Mouse (Mus musculus) kidney, postnatal 14 days (tissue): ENCODE measurements around the gene Mrgpra4.

Experiments used
- DNase-seq: peaks from one replicate; pipeline ENCODE4 v3.0.0; 2022; ENCODE audit warnings: mixed read lengths

Gene Mrgpra4

GRCm38 (mm10) chr7:47981995-47982394 lies at the start of gene Mrgpra4:
Mrgpra4 (minus strand) TSS chr7:47982095.
- no peak for DNase-seq

DNA sequence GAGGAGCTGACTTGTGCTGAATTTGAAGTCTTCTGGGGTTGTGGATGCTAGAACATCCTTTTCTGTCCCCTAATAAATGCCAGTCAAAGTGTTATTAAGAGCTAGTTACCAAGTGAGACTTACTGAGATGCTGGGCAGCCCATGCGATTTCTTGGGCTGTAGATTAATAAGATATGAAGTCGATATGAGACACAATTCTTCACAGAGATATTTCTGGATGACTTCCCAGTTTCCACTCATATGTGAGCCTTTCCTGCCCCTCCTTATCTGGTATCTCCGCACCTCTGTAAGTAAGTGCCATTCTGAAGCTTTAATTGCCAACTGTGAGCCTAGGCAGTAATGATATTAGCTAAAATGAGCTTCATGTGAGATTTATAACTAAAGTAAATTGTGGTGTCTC lies 45.6 kb upstream of the Mrgpra4 start, which contains the start of gene Mrgprx1:
Gene Mrgprx1 (minus strand): TSS at position 101 of the 400 bp plus-strand sequence.
- DNase-seq = no peak

- no peak for DNase-seq
These were observed 36.0 kb upstream of the Mrgpra4 start for GRCm38 (mm10) chr7:48017874-48018273.

GRCm38 (mm10) chr7:47995689-47996088 lies 13.8 kb upstream of the Mrgpra4 start:
- no peak for DNase-seq

GRCm38 (mm10) chr7:47986752-47987151 lies 4.9 kb upstream of the Mrgpra4 start:
- no peak for DNase-seq
